ENCODE assay signal across 21 mouse cellular contexts in genomic region chr1:121396501-121396900, GRCm38 (mm10). TPM values are rescaled to one million over a fixed set of nuclear protein-coding genes. Genes with fewer than 3 reads are reported as not detected.
A peak's percentile ranks its signal among the peaks of the same experiment; 100 is the strongest.
DNase-seq lines count a peak whose midpoint lies in the region; ATAC-seq lines count a peak whose summit lies in the region.
"Had no signal": no experiment of that assay in that cellular context is flagged by ENCODE, and none has a peak within 500 bp of the region (broad histone marks: within the 10 kb centered on the region; RNA-seq: fewer than 3 reads in every experiment).

No protein-coding gene starts in this region.

- peaks cover 20% of the 10 kb centered on the region for H3K4me1 ChIP-seq in forebrain, embryonic 14.5 days (ENCODE audit: control insufficient read depth, insufficient read depth, low read length)
- H3K4me1 ChIP-seq in forebrain, embryonic 12.5 days: peaks cover 6% of the 10 kb centered on the region; the same call in 1 of the 2 replicates

- no peaks in the 10 kb centered on the region for H3K36me3 ChIP-seq in forebrain, embryonic 14.5 days (ENCODE audit: control insufficient read depth, insufficient read depth, low read length)
- no peaks in the 10 kb centered on the region for H3K36me3 ChIP-seq in forebrain, embryonic 12.5 days (replicated peaks)
- H3K36me3 ChIP-seq: embryonic facial prominence, embryonic 13.5 days; forebrain, embryonic 10.5 days; heart, embryonic 15.5 days; hindbrain, embryonic 13.5 days had no signal

- no peak overlapping the region for H3K4me3 ChIP-seq in forebrain, embryonic 14.5 days (ENCODE audit: low read depth, low read length)
- no peak overlapping the region for H3K4me3 ChIP-seq in forebrain, embryonic 12.5 days (replicated peaks)
- H3K4me3 ChIP-seq: embryonic facial prominence, embryonic 13.5 days; erythroblast, embryonic 14.5 days; forebrain, embryonic 10.5 days; heart, adult 2 months; heart, embryonic 15.5 days; hindbrain, embryonic 13.5 days had no signal

- intact Hi-C loops in left cerebral cortex, postnatal 14 days (cut with DNase I): loop anchor here (5.0 kb wide), 1 partner anchor 69 kb away; no protein-coding TSS in a partner anchor

- H3K4me2 ChIP-seq in forebrain, embryonic 14.5 days (ENCODE audit: low read length): no peak overlapping the region
- H3K4me2 ChIP-seq in forebrain, embryonic 12.5 days: no peak overlapping the region
- H3K4me2 ChIP-seq: embryonic facial prominence, embryonic 13.5 days; heart, embryonic 11.5 days; heart, embryonic 15.5 days; hindbrain, embryonic 13.5 days had no signal

- H3K9me3 ChIP-seq in forebrain, embryonic 14.5 days (replicated peaks; ENCODE audit: control insufficient read depth, low read length): no peaks in the 10 kb centered on the region
- H3K9me3 ChIP-seq in forebrain, embryonic 12.5 days: no peaks in the 10 kb centered on the region
- H3K9me3 ChIP-seq: embryonic facial prominence, embryonic 13.5 days; forebrain, embryonic 10.5 days; heart, embryonic 15.5 days; hindbrain, embryonic 13.5 days had no signal

- H3K9ac ChIP-seq in forebrain, embryonic 14.5 days (ENCODE audit: low read length): no peak overlapping the region
- no peak overlapping the region for H3K9ac ChIP-seq in forebrain, embryonic 12.5 days
- H3K9ac ChIP-seq: embryonic facial prominence, embryonic 13.5 days; heart, embryonic 15.5 days; hindbrain, embryonic 13.5 days had no signal

- no peak overlapping the region for H3K27ac ChIP-seq in forebrain, embryonic 14.5 days (ENCODE audit: low read depth, low read length)
- H3K27ac ChIP-seq in forebrain, embryonic 12.5 days: no peak overlapping the region
- H3K27ac ChIP-seq: embryonic facial prominence, embryonic 13.5 days; forebrain, embryonic 10.5 days; heart, adult 2 months; heart, embryonic 15.5 days; hindbrain, embryonic 13.5 days; hindbrain, postnatal 0 days had no signal

- no peak for ATAC-seq in forebrain, embryonic 14.5 days
- ATAC-seq in forebrain, embryonic 12.5 days (ENCODE audit: low FRiP score): no peak
- ATAC-seq: hindbrain, postnatal 0 days had no signal

- H3K27me3 ChIP-seq in forebrain, embryonic 14.5 days (replicated peaks; ENCODE audit: control insufficient read depth, insufficient read depth, low read length): 0 out of 2 replicates have a peak, but pooled peaks cover 2% of the 10 kb centered on the region
- H3K27me3 ChIP-seq in forebrain, embryonic 12.5 days: no peaks in the 10 kb centered on the region
- H3K27me3 ChIP-seq: embryonic facial prominence, embryonic 13.5 days; heart, embryonic 15.5 days; hindbrain, embryonic 13.5 days had no signal

- DNase-seq in forebrain, embryonic 14.5 days (ENCODE audit: low spot score): peak; percentile 62
- peak; percentile 21 for DNase-seq in heart, adult 11 months
- DNase-seq in heart, adult 18-20 months: no peak
- peak; percentile 69 for DNase-seq in brain, adult 2 months (ENCODE audit: low read depth, low spot score)
- DNase-seq in cerebellum, postnatal 4 days (ENCODE audit: low spot score in 2 of 2): no peak
- DNase-seq in left cerebral cortex, postnatal 14 days (ENCODE audit: low spot score in 2 of 2): no peak
- DNase-seq: adrenal gland, postnatal 10 days; cerebellum, adult 2 months; cerebellum, postnatal 14 days; gastrocnemius, postnatal 36 days; heart, adult 2 months; kidney, adult 11 months; kidney, adult 9 months had no signal

- WGBS in forebrain, embryonic 14.5 days: 76% methylated on average over 4 of the region's 4 CpGs
- 85% methylated on average over 4 of the region's 4 CpGs for WGBS in forebrain, embryonic 12.5 days

RNA-seq across cellular contexts. Expression of gene Ccdc93, which starts 34.3 kb away (rescaled TPM):
- 5.8 and 8.2 TPM in 2 replicates for polyA plus RNA-seq in forebrain, embryonic 14.5 days (2014; fragmentation: Nextera tagmentation; extraction: Ambion mirVana)
- 11.0 and 11.4 TPM in 2 replicates for polyA plus RNA-seq in forebrain, embryonic 12.5 days (2016; fragmentation: Nextera tagmentation; extraction: Ambion mirVana)
- total RNA-seq in heart, adult 18-20 months (2021): 10 to 100 TPM; 14.5 to 15.0 TPM
- 10 to 100 TPM; 19.7 to 23.4 TPM for total RNA-seq in left cerebral cortex, postnatal 14 days (2021)

Comparison
In these comparisons a context has a peak if more than half of its experiments do, and no peak if none do; other contexts are left out.
1. DNase-seq: peak in forebrain, embryonic 14.5 days (single experiment), heart, adult 11 months (single experiment) and brain, adult 2 months (single experiment); none in heart, adult 18-20 months (0 of 2), cerebellum, postnatal 4 days (0 of 2) and left cerebral cortex, postnatal 14 days (0 of 2).